Mouse (Mus musculus): ENCODE measurements at regions not wholly inside any gene's neighbourhood (a gene's known extent, or its start where the extent isn't known, plus 50 kb on each side); places are given as distances from the start of the nearest gene placed in this dataset.

GRCm38 (mm10) chr2:21058940-21059339 is 90.3 kb upstream of the Arhgap21 start:
- Histone ChIP-seq H3K36me3 (no peaks in the 10 kb centered on the region), H3K9ac (replicated peaks) (no peak overlapping the region), H3K4me2 (replicated peaks) (no peak overlapping the region), H3K4me3 (no peak overlapping the region), H3K4me1 (peaks cover 26% of the 10 kb centered on the region), H3K9me3 (no peaks in the 10 kb centered on the region), H3K27me3 (no peaks in the 10 kb centered on the region), H3K27ac (replicated peaks) (peak overlapping the region; percentile 86)
- no peak for ATAC-seq (ENCODE audit: low FRiP score, low read depth)
- 89% methylated on average over 3 of the region's 3 CpGs for WGBS

- H3K4me1 ChIP-seq = peaks cover 26% of the 10 kb centered on the region
- no peak overlapping the region for H3K9ac ChIP-seq (replicated peaks)
- H3K4me2 ChIP-seq (replicated peaks) = no peak overlapping the region
- H3K4me3 ChIP-seq = no peak overlapping the region
- no peak for ATAC-seq (ENCODE audit: low FRiP score, low read depth)
- H3K9me3 ChIP-seq = no peaks in the 10 kb centered on the region
- H3K27ac ChIP-seq (replicated peaks) = no peak overlapping the region
- H3K36me3 ChIP-seq = no peaks in the 10 kb centered on the region
- no peaks in the 10 kb centered on the region for H3K27me3 ChIP-seq
- WGBS = 66% methylated on average over 5 of the region's 5 CpGs
Measured at GRCm38 (mm10) chr2:21056450-21057210, 87.9 kb upstream of the Arhgap21 start.

- WGBS = 93% methylated on average over 3 of the region's 3 CpGs
- Histone ChIP-seq H3K27me3 (no peaks in the 10 kb centered on the region), H3K4me2 (replicated peaks) (no peak overlapping the region), H3K27ac (replicated peaks) (no peak overlapping the region), H3K4me1 (peaks cover 23% of the 10 kb centered on the region), H3K4me3 (no peak overlapping the region), H3K9me3 (no peaks in the 10 kb centered on the region), H3K36me3 (no peaks in the 10 kb centered on the region), H3K9ac (replicated peaks) (no peak overlapping the region)
- no peak for ATAC-seq (ENCODE audit: low FRiP score, low read depth)
Measured at GRCm38 (mm10) chr2:21055416-21055815, 86.7 kb upstream of the Arhgap21 start.

GRCm38 (mm10) chr2:21054325-21055082 is 85.8 kb upstream of the Arhgap21 start:
- H3K36me3 ChIP-seq = no peaks in the 10 kb centered on the region
- 83% methylated on average over 6 of the region's 6 CpGs for WGBS

GRCm38 (mm10) chr2:21053596-21053995 is 84.9 kb upstream of the Arhgap21 start:
- Histone ChIP-seq H3K36me3 (no peaks in the 10 kb centered on the region), H3K27me3 (no peaks in the 10 kb centered on the region), H3K9me3 (no peaks in the 10 kb centered on the region), H3K4me3 (no peak overlapping the region), H3K4me2 (replicated peaks) (no peak overlapping the region), H3K4me1 (peaks cover 13% of the 10 kb centered on the region; the same call in 1 of the 2 replicates), H3K27ac (replicated peaks) (no peak overlapping the region), H3K9ac (replicated peaks) (no peak overlapping the region)
- 86% methylated on average over 5 of the region's 5 CpGs for WGBS
- ATAC-seq (ENCODE audit: low FRiP score, low read depth) = no peak

More at GRCm38 (mm10) chr2:21054325-21055082, 85.8 kb upstream of the Arhgap21 start:
- Histone ChIP-seq H3K9ac (replicated peaks) (no peak overlapping the region), H3K27me3 (no peaks in the 10 kb centered on the region), H3K4me2 (replicated peaks) (no peak overlapping the region), H3K4me3 (no peak overlapping the region), H3K4me1 (peaks cover 14% of the 10 kb centered on the region), H3K27ac (replicated peaks) (no peak overlapping the region), H3K9me3 (no peaks in the 10 kb centered on the region)
- no peak for ATAC-seq (ENCODE audit: low FRiP score, low read depth)

GRCm38 (mm10) chr2:21048996-21049395 is 80.3 kb upstream of the Arhgap21 start:
- no peaks in the 10 kb centered on the region for H3K27me3 ChIP-seq
- H3K9me3 ChIP-seq = no peaks in the 10 kb centered on the region
- no peak overlapping the region for H3K4me3 ChIP-seq
- peak overlapping the region; percentile 76 for H3K27ac ChIP-seq (replicated peaks)
- 37% methylated on average over 5 of the region's 5 CpGs for WGBS
- H3K4me1 ChIP-seq = peaks cover 35% of the 10 kb centered on the region
- no peak overlapping the region for H3K9ac ChIP-seq (replicated peaks)
- H3K36me3 ChIP-seq = no peaks in the 10 kb centered on the region
- no peak overlapping the region for H3K4me2 ChIP-seq (replicated peaks)
- peak; percentile 80 for ATAC-seq (ENCODE audit: low FRiP score, low read depth)

- Histone ChIP-seq H3K9me3 (no peaks in the 10 kb centered on the region), H3K27me3 (no peaks in the 10 kb centered on the region), H3K9ac (replicated peaks) (no peak overlapping the region), H3K36me3 (no peaks in the 10 kb centered on the region), H3K4me1 (peaks cover 40% of the 10 kb centered on the region), H3K27ac (replicated peaks) (peak overlapping the region; percentile 76), H3K4me2 (replicated peaks) (no peak overlapping the region), H3K4me3 (no peak overlapping the region)
- 88% methylated on average over 6 of the region's 6 CpGs for WGBS
- no peak for ATAC-seq (ENCODE audit: low FRiP score, low read depth)
Measured at GRCm38 (mm10) chr2:21048226-21048625, 79.5 kb upstream of the Arhgap21 start.

- WGBS = 37% methylated on average over 9 of the region's 9 CpGs
- no peaks in the 10 kb centered on the region for H3K9me3 ChIP-seq
- H3K9ac ChIP-seq (replicated peaks) = no peak overlapping the region
- H3K27me3 ChIP-seq = no peaks in the 10 kb centered on the region
- no peaks in the 10 kb centered on the region for H3K36me3 ChIP-seq
- H3K27ac ChIP-seq (replicated peaks) = peak overlapping the region; percentile 42; the same call in 1 of the 2 replicates
- no peak overlapping the region for H3K4me3 ChIP-seq
- peaks cover 42% of the 10 kb centered on the region for H3K4me1 ChIP-seq
- H3K4me2 ChIP-seq (replicated peaks) = no peak overlapping the region
- ATAC-seq (ENCODE audit: low FRiP score, low read depth) = peak; percentile 14; the same call in 1 of the 2 replicates
Measured at GRCm38 (mm10) chr2:21046503-21047116, 77.9 kb upstream of the Arhgap21 start.

GRCm38 (mm10) chr2:21044781-21045180 is 76.1 kb upstream of the Arhgap21 start:
- no peaks in the 10 kb centered on the region for H3K27me3 ChIP-seq
- no peak overlapping the region for H3K4me2 ChIP-seq (replicated peaks)
- H3K36me3 ChIP-seq = no peaks in the 10 kb centered on the region
- H3K4me1 ChIP-seq = peaks cover 38% of the 10 kb centered on the region
- H3K9ac ChIP-seq (replicated peaks) = no peak overlapping the region
- H3K9me3 ChIP-seq = no peaks in the 10 kb centered on the region
- no peak for ATAC-seq (ENCODE audit: low FRiP score, low read depth)
- H3K27ac ChIP-seq (replicated peaks) = peak overlapping the region; percentile 67; the same call in 1 of the 2 replicates
- no peak overlapping the region for H3K4me3 ChIP-seq
- WGBS = 84% methylated on average over 7 of the region's 7 CpGs

GRCm38 (mm10) chr2:21044007-21044406 is 75.3 kb upstream of the Arhgap21 start:
- WGBS = 17% methylated on average over 7 of the region's 7 CpGs
- Histone ChIP-seq H3K27ac (replicated peaks) (peak overlapping the region; percentile 67), H3K9me3 (no peaks in the 10 kb centered on the region), H3K4me2 (replicated peaks) (no peak overlapping the region), H3K4me3 (no peak overlapping the region), H3K27me3 (no peaks in the 10 kb centered on the region), H3K4me1 (peaks cover 36% of the 10 kb centered on the region), H3K36me3 (no peaks in the 10 kb centered on the region), H3K9ac (replicated peaks) (no peak overlapping the region)
- ATAC-seq (ENCODE audit: low FRiP score, low read depth) = peak; percentile 85

GRCm38 (mm10) chr2:21043302-21043701 is 74.6 kb upstream of the Arhgap21 start:
- Histone ChIP-seq H3K4me1 (peaks cover 30% of the 10 kb centered on the region), H3K4me3 (no peak overlapping the region), H3K9ac (replicated peaks) (no peak overlapping the region), H3K27ac (replicated peaks) (0 out of 2 replicates have a peak overlapping the region, but pooled peaks have one; percentile 27), H3K9me3 (no peaks in the 10 kb centered on the region), H3K36me3 (no peaks in the 10 kb centered on the region), H3K27me3 (no peaks in the 10 kb centered on the region), H3K4me2 (replicated peaks) (no peak overlapping the region; the same call in 1 of the 2 replicates)
- WGBS = 27% methylated on average over 4 of the region's 4 CpGs
- ATAC-seq (ENCODE audit: low FRiP score, low read depth) = no peak

GRCm38 (mm10) chr2:21037607-21038006 is 68.9 kb upstream of the Arhgap21 start:
- H3K4me3 ChIP-seq = no peak overlapping the region
- no peaks in the 10 kb centered on the region for H3K36me3 ChIP-seq
- no peak overlapping the region for H3K27ac ChIP-seq (replicated peaks)
- ATAC-seq (ENCODE audit: low FRiP score, low read depth) = peak; percentile 8; the same call in 1 of the 2 replicates
- peaks cover 12% of the 10 kb centered on the region; the same call in 1 of the 2 replicates for H3K4me1 ChIP-seq
- H3K4me2 ChIP-seq (replicated peaks) = no peak overlapping the region
- WGBS = 78% methylated on average over 3 of the region's 3 CpGs
- no peaks in the 10 kb centered on the region for H3K9me3 ChIP-seq
- no peak overlapping the region for H3K9ac ChIP-seq (replicated peaks)
- H3K27me3 ChIP-seq = no peaks in the 10 kb centered on the region

Measured in midbrain, embryonic 12.5 days (tissue).